Mouse (Mus musculus): ENCODE data around the gene Slc9c1. TPM values are rescaled to one million over a fixed set of nuclear protein-coding genes. Genes with fewer than 3 reads are reported as not detected.
"Not testable (repeated sequence)": the region's sequence is repeated elsewhere in the genome, so short reads cannot be mapped to it uniquely, and the experiment has no call there.

Gene Slc9c1
- not detected in 2 replicates for polyA plus RNA-seq (2015; fragmentation: Nextera tagmentation; extraction: Ambion mirVana)

- Histone ChIP-seq H3K36me3 (no peaks in the 10 kb centered on the region), H3K4me2 (no peak within 1 kb of the TSS), H3K4me3 (no peak within 1 kb of the TSS), H3K27me3 (no peaks in the 10 kb centered on the region), H3K9me3 (no peaks in the 10 kb centered on the region), H3K9ac (no peak within 1 kb of the TSS), H3K27ac (no peak within 1 kb of the TSS), H3K4me1 (no peaks in the 10 kb centered on the region)
- no peak for ATAC-seq (ENCODE audit: insufficient number of reproducible peaks, insufficient read depth, low FRiP score, low TSS enrichment, low read depth)
- WGBS, result 89% methylated on average over 5 of the region's 5 CpGs
These were observed at the start of gene Slc9c1 for GRCm38 (mm10) chr16:45535009-45535408. Gene Slc9c1, plus strand, starts transcription at chr16:45535309.

GRCm38 (mm10) chr16:45492927-45493326 lies 42.2 kb upstream of the Slc9c1 start, which contains the start of gene Gm609:
Gene Gm609, minus strand, starts transcription at chr16:45492969.
- no peak within 1 kb of the TSS for H3K4me3 ChIP-seq
- no peaks in the 10 kb centered on the region for H3K27me3 ChIP-seq
- ATAC-seq (ENCODE audit: insufficient number of reproducible peaks, insufficient read depth, low FRiP score, low TSS enrichment, low read depth), result no peak
- no peaks in the 10 kb centered on the region for H3K9me3 ChIP-seq
- H3K4me1 ChIP-seq, result no peaks in the 10 kb centered on the region
- no peaks in the 10 kb centered on the region for H3K36me3 ChIP-seq
- no peak within 1 kb of the TSS for H3K27ac ChIP-seq
- H3K9ac ChIP-seq, result no peak within 1 kb of the TSS
- 86% methylated on average over 5 of the region's 5 CpGs for WGBS
- no peak within 1 kb of the TSS for H3K4me2 ChIP-seq

GRCm38 (mm10) chr16:45495326-45495725 lies 39.8 kb upstream of the Slc9c1 start:
- Histone ChIP-seq H3K9me3 (no peaks in the 10 kb centered on the region), H3K36me3 (no peaks in the 10 kb centered on the region), H3K9ac (no peak overlapping the region), H3K4me2 (no peak overlapping the region), H3K4me3 (no peak overlapping the region), H3K4me1 (no peaks in the 10 kb centered on the region), H3K27me3 (no peaks in the 10 kb centered on the region), H3K27ac (no peak overlapping the region)
- ATAC-seq (ENCODE audit: insufficient number of reproducible peaks, insufficient read depth, low FRiP score, low TSS enrichment, low read depth), result no peak
- WGBS, result 86% methylated on average over 1 of the region's 1 CpGs

GRCm38 (mm10) chr16:45525551-45525950 lies 9.6 kb upstream of the Slc9c1 start:
- Histone ChIP-seq H3K36me3 (no peaks in the 10 kb centered on the region), H3K27me3 (no peaks in the 10 kb centered on the region), H3K27ac (no peak overlapping the region), H3K4me3 (no peak overlapping the region), H3K9ac (no peak overlapping the region), H3K9me3 (no peaks in the 10 kb centered on the region), H3K4me2 (no peak overlapping the region), H3K4me1 (no peaks in the 10 kb centered on the region)
- ATAC-seq (ENCODE audit: insufficient number of reproducible peaks, insufficient read depth, low FRiP score, low TSS enrichment, low read depth), result no peak
- WGBS, result 87% methylated on average over 5 of the region's 5 CpGs

- Histone ChIP-seq H3K4me1 (no peaks in the 10 kb centered on the region), H3K9ac (no peak within 1 kb of the TSS), H3K36me3 (no peaks in the 10 kb centered on the region), H3K9me3 (no peaks in the 10 kb centered on the region), H3K27me3 (no peaks in the 10 kb centered on the region), H3K4me3 (no peak within 1 kb of the TSS), H3K27ac (no peak within 1 kb of the TSS), H3K4me2 (no peak within 1 kb of the TSS)
- no peak for ATAC-seq (ENCODE audit: insufficient number of reproducible peaks, insufficient read depth, low FRiP score, low TSS enrichment, low read depth)
- 82% methylated on average over 4 of the region's 4 CpGs for WGBS
These were observed 3.2 kb upstream of the Slc9c1 start, which contains the start of gene Gm17783 for GRCm38 (mm10) chr16:45531950-45532349. Gene Gm17783, minus strand, starts transcription at chr16:45532050.

GRCm38 (mm10) chr16:45538342-45538741 lies 3.2 kb downstream of the Slc9c1 start:
- not testable (repeated sequence) for H3K27me3 ChIP-seq; ATAC-seq (ENCODE audit: insufficient number of reproducible peaks, insufficient read depth, low FRiP score, low TSS enrichment, low read depth)
- WGBS, result 54% methylated on average over 1 of the region's 1 CpGs

GRCm38 (mm10) chr16:45542108-45542507 lies 7.0 kb downstream of the Slc9c1 start:
- Histone ChIP-seq H3K36me3 (no peaks in the 10 kb centered on the region), H3K4me3 (no peak overlapping the region), H3K9me3 (no peaks in the 10 kb centered on the region), H3K9ac (no peak overlapping the region), H3K27ac (no peak overlapping the region), H3K27me3 (no peaks in the 10 kb centered on the region), H3K4me1 (no peaks in the 10 kb centered on the region), H3K4me2 (no peak overlapping the region)
- no peak for ATAC-seq (ENCODE audit: insufficient number of reproducible peaks, insufficient read depth, low FRiP score, low TSS enrichment, low read depth)

More at GRCm38 (mm10) chr16:45538342-45538741, 3.2 kb downstream of the Slc9c1 start:
- H3K9me3 ChIP-seq, H3K4me3 ChIP-seq, H3K36me3 ChIP-seq, H3K4me2 ChIP-seq, H3K27ac ChIP-seq, H3K9ac ChIP-seq, H3K4me1 ChIP-seq: not testable (repeated sequence)

- Histone ChIP-seq H3K27me3 (no peaks in the 10 kb centered on the region), H3K4me2 (no peak overlapping the region)
These were observed 9.2 kb downstream of the Slc9c1 start for GRCm38 (mm10) chr16:45544341-45544740.

GRCm38 (mm10) chr16:45547982-45548381 lies 12.9 kb downstream of the Slc9c1 start:
- no peaks in the 10 kb centered on the region for H3K27me3 ChIP-seq
- H3K4me3 ChIP-seq, result no peak overlapping the region
- no peaks in the 10 kb centered on the region for H3K9me3 ChIP-seq
- H3K27ac ChIP-seq, result no peak overlapping the region
- no peaks in the 10 kb centered on the region for H3K4me1 ChIP-seq
- no peak for ATAC-seq (ENCODE audit: insufficient number of reproducible peaks, insufficient read depth, low FRiP score, low TSS enrichment, low read depth)
- no peak overlapping the region for H3K4me2 ChIP-seq
- H3K9ac ChIP-seq, result no peak overlapping the region
- H3K36me3 ChIP-seq, result no peaks in the 10 kb centered on the region

More at GRCm38 (mm10) chr16:45544341-45544740, 9.2 kb downstream of the Slc9c1 start:
- no peak overlapping the region for H3K4me3 ChIP-seq
- H3K36me3 ChIP-seq, result no peaks in the 10 kb centered on the region
- ATAC-seq (ENCODE audit: insufficient number of reproducible peaks, insufficient read depth, low FRiP score, low TSS enrichment, low read depth), result no peak
- H3K4me1 ChIP-seq, result no peaks in the 10 kb centered on the region
- no peaks in the 10 kb centered on the region for H3K9me3 ChIP-seq
- H3K27ac ChIP-seq, result no peak overlapping the region
- WGBS, result 73% methylated on average over 3 of the region's 3 CpGs
- H3K9ac ChIP-seq, result no peak overlapping the region

- Histone ChIP-seq H3K27ac (no peak overlapping the region), H3K27me3 (no peaks in the 10 kb centered on the region), H3K9me3 (no peaks in the 10 kb centered on the region), H3K36me3 (no peaks in the 10 kb centered on the region), H3K4me3 (no peak overlapping the region), H3K9ac (no peak overlapping the region), H3K4me2 (no peak overlapping the region), H3K4me1 (no peaks in the 10 kb centered on the region)
- 74% methylated on average over 2 of the region's 2 CpGs for WGBS
- ATAC-seq (ENCODE audit: insufficient number of reproducible peaks, insufficient read depth, low FRiP score, low TSS enrichment, low read depth), result no peak
These were observed 16.5 kb downstream of the Slc9c1 start for GRCm38 (mm10) chr16:45551579-45551978.

GRCm38 (mm10) chr16:45561747-45562146 lies 26.6 kb downstream of the Slc9c1 start:
- Histone ChIP-seq H3K36me3 (no peaks in the 10 kb centered on the region), H3K4me1 (no peaks in the 10 kb centered on the region), H3K4me2 (no peak overlapping the region), H3K27me3 (no peaks in the 10 kb centered on the region), H3K4me3 (no peak overlapping the region), H3K9ac (no peak overlapping the region), H3K9me3 (no peaks in the 10 kb centered on the region), H3K27ac (no peak overlapping the region)
- no peak for ATAC-seq (ENCODE audit: insufficient number of reproducible peaks, insufficient read depth, low FRiP score, low TSS enrichment, low read depth)
- 53% methylated on average over 3 of the region's 3 CpGs for WGBS

- Histone ChIP-seq H3K4me3 (no peak overlapping the region), H3K27ac (no peak overlapping the region), H3K27me3 (no peaks in the 10 kb centered on the region), H3K36me3 (no peaks in the 10 kb centered on the region), H3K9ac (no peak overlapping the region), H3K9me3 (no peaks in the 10 kb centered on the region), H3K4me2 (no peak overlapping the region), H3K4me1 (no peaks in the 10 kb centered on the region)
- 88% methylated on average over 3 of the region's 3 CpGs for WGBS
- no peak for ATAC-seq (ENCODE audit: insufficient number of reproducible peaks, insufficient read depth, low FRiP score, low TSS enrichment, low read depth)
These were observed 37.2 kb downstream of the Slc9c1 start for GRCm38 (mm10) chr16:45572307-45572706.

GRCm38 (mm10) chr16:45579883-45580282 lies 44.8 kb downstream of the Slc9c1 start:
- WGBS, result 53% methylated on average over 12 of the region's 12 CpGs
- Histone ChIP-seq H3K4me2 (no peak overlapping the region), H3K4me1 (no peaks in the 10 kb centered on the region), H3K27me3 (no peaks in the 10 kb centered on the region), H3K9ac (no peak overlapping the region), H3K27ac (no peak overlapping the region), H3K36me3 (no peaks in the 10 kb centered on the region), H3K4me3 (no peak overlapping the region), H3K9me3 (no peaks in the 10 kb centered on the region)
- ATAC-seq (ENCODE audit: insufficient number of reproducible peaks, insufficient read depth, low FRiP score, low TSS enrichment, low read depth), result no peak

All from embryonic facial prominence, embryonic 13.5 days (tissue).